Mouse (Mus musculus) spleen, adult 18-20 months (tissue): ENCODE data around the gene Mrpl51.
A peak's percentile ranks its signal among the peaks of the same experiment; 100 is the strongest.

Experiments used
- DNase-seq, 2 experiments: peaks; one replicate each; pipeline ENCODE4 v3.0.0; 2022; ENCODE audit warnings: mixed read lengths in 2 of 2

The Mrpl51 gene

DNA sequence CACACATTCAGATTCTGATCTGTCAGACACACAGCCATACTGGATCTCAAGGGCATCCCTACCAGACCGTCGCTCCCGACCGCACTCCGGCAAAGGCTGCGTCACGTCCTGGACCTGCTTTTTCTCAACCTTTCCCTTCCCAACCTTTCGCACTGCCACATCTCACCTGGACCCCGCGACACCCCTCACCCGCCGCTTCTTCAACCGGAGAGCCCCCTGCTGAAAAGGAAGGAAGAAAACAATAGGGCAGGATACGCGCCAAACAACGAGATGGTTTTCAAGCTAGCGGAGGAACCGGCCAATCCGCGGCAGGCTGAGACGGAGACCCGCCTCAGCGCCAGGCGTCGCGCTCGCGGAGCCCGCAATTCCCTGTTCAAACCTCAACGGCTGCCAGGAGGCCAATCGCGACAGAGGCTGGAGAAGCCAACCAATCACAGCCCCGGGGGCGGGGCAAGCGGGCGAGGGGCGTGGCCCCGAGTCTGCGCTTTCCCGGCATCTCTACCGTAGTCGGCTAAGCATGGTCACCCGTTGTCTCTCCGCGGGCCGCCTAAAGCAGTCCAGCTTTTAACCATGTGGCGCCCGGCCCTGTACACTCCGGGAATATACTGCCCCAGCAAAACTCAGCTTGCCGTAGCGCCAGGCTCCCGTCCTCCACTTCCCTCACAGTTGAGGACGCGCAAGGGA, at the start of gene Mrpl51, which contains the start of gene Ncapd2:
Mrpl51 (plus strand) TSS at position 470 of the 684 bp plus-strand sequence.
Ncapd2 (minus strand) TSS at position 370 of the 684 bp plus-strand sequence.
- DNase-seq, result peak; percentile 93 to 96

DNA sequence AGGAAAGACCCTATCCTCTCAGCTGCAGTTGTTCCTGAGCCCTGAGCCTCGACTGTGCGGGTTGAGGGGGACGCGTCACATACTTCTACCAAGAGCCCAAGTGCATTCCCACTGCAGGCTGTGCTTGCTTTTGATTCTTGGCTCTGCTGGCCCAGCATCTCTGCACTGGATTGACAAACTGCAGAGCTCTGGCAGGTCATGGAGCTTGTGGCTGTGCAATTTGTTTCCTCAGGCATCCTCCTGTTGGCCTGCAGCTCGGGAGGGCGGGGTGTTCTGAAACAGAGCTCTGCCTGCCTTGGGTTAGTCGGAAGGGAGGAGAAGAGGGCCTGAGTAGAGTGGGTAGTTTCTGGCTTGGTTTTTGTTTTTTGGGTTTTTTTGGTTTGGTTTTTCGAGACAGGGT, 49.2 kb upstream of the Mrpl51 start:
- no peak for DNase-seq

DNA sequence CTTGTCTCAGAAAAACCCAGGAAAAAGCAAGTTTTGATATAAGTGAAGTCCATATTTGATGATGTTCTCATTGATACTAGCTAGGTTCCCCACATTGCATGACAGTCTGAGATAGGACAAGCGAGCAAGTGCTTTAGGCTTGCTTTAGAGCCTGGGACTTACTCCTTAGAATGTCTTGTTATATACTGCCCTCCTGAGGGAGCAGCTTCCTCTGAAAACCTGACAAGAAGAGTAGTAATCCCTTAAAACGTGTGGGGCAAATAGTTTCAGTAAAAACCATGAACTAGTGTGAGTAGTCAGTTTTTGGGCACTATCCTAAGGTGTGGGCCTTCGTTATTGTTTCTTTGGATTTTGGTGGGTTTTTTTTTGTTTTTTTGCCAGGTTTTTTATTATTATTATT, 48.5 kb upstream of the Mrpl51 start:
- no peak for DNase-seq

DNA sequence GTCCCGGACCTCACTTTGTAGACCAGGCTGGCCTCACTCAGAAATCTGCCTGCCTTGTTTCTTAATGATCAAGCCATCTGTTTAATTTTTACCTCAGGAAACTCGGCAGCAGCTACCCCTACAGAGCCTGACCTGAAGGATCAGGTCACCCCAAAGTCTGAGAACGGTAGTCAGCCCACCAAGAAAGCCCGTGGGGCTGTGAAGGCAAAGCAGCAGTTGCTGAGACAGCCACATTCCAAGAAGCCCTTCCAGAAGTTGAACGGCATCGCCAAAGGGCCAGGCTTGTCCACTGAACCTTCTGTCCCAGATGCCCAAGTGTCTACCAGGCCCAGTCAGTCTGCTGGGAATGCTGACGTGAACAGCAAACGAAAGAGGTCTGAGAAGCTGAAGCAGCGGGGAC, 47.7 kb upstream of the Mrpl51 start:
- no peak for DNase-seq

DNA sequence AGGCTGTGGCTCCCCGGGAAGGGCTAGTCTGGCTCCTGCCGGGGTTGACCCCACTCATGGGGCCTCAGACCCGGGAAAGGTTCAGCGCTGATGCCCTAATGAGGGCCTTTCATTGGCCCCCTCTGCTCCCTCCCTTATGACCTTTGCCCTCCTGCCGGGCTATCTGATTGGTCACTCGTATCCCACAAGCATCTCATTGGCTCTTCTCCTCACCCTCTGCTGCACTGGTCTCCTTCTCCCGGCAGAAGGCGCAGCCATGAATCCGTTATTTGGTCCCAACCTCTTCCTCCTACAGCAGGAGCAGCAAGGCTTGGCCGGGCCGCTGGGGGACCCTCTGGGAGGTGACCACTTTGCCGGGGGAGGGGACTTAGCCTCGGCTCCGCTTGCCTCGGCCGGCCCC, 46.6 kb upstream of the Mrpl51 start, which contains the start of gene Iffo1:
Iffo1 (plus strand) TSS at position 241 of the 400 bp plus-strand sequence.
- peak; percentile 73 to 79 for DNase-seq

DNA sequence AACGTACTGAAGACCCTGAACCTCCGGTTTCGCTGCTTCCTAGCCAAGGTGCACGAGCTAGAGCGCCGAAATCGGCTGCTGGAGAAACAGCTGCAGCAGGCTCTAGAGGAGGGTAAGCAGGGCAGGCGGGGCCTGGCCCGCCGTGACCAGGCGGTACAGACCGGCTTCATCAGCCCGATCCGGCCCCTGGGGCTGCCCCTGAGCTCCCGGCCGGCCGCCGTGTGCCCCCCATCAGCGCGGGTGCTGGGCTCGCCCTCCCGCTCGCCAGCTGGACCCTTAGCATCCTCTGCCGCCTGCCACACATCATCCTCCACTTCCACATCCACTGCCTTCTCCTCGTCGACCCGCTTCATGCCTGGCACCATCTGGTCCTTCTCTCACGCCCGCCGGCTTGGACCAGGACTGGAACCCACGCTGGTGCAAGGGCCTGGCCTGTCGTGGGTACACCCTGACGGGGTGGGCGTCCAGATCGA, 46.1 kb upstream of the Mrpl51 start:
- no peak for DNase-seq

DNA sequence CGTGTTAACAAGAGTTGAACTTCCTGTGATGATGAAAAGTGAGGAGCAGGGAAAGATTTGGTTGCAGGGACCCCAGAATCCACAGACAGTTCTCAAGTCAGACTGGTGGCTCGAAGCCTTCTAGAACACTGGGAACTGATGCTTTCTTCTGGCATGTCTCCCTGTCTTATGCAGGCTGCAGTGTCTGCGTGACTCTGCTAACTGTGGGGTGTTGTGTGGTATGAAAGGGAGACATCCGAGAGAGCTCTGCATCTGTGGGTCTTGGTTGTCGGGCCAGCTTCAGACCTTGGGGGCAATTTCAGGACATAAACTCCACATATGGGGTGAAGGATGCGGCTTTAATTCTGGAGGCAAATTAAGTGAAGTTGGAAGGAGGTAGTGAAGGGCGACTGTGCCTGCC, 45.5 kb upstream of the Mrpl51 start:
- no peak for DNase-seq

DNA sequence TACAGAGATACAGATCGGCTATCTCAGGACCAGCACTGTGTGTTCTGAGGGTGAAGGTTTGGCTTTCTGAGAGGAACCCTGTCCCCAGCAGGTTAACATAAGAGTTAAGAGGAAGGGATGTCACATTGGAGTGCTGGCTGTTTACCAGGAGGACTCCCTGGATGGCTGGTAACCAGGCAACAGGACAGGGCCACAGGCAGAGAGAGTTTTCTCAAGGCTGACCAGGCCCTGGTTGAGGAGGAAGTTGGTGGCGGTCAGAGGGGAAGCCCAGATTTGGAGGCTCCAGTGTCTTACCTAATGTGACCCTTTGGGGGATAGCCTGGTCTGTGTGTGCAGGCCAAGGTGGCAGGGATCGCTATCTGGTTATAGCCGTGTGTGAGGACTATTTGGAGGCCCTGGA, 44.8 kb upstream of the Mrpl51 start:
- DNase-seq, result no peak

DNA sequence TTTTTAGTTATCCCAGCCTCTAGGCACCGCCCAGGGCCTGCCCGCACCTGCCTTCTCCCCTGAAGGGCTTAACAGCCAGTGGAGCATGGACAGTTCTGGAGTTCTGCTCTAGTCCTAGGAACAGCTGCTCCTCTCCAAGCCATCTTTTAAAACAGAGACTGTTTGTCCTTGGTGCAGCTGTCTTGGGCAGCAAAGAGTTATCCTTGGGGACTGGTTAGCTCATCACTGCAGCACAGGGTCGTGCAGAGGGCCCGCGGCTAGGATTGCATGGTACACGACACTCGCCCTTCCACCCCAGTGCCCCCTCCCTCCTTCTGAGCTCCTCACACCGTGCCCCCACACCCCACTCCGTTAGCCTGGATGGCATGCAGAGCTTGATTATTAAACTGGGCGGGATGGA, 44.3 kb upstream of the Mrpl51 start:
- DNase-seq, result no peak

DNA sequence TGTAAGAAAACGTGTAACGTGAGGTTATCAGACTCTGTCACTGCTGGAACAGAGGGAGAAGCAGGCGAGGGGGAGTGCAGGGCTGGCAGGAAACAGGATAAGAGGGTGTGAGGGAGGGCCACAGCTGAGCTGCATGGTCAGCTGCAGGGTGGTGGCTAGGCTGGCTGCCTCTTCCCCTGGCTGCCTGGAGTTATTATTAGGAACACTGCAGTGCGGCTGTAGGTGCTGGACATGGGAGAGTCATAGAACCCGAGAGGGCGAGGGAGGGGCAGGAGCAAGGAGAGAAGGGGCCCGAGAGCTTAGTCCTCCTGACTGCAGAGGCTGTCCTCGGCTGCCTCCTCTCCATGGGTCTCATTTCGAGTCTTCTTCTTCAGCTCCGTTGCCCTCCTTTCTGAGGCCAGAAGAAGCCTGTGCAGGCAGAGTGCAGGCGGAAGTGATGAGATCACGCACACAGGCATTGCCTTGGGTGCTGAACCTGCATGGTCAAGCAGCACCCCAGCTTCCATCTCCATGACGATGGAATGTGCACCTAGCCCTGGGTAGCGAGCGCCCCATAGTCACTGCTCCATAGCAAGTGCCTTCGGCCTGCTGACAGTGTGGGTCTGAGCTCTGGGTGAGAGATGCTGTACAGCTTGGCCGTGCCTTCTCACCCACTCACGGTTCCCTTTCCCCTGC, 43.2 kb upstream of the Mrpl51 start:
- no peak for DNase-seq

DNA sequence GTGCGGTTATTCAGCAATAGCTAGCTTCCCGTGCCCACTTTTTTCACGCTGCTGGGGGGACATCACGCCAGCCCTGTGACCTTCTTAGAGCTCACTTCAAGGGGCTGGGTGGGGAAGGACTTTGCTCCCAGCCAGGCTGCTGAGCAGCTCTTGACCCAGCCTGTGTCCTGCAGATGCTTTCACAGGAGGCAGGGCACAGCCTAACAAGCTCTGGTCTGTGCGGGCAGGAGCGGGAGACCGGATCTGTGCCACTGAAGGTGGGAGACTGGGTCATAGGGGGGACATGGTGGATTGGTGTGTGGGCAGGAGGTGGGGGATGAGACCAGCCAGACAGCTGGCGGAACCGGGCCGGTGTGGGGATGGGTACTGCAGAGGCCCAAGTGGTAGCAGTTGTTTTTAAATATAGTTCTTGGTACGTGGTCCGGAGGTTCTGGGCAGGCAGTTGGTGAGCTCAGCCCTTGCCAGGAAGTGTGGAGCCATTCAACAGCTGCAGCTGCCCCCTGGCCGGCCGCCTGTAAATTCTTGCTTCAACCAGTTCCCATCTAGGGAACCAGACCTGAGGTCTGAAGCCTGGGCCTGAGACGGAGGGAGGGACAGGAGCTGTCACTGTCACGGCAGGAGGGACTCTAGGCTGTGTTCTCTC, 42.6 kb upstream of the Mrpl51 start:
- no peak for DNase-seq

DNA sequence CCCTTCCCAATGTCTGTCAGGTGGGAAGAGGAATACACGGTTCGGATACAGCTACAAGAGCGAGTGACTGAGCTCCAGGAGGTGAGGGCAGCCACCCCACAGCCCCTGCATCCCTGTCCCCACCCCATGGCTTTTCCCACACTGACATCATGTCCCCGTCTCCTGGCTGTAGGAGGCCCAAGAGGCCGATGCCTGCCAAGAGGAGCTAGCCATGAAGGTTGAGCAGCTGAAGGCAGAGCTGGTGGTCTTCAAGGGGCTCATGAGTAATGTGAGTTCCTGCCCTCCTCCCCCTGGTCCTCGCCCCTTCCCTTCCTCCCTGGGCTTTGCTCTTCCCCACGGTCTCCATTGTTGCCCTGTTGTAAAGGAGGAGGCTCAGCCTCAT, 42.0 kb upstream of the Mrpl51 start:
- no peak for DNase-seq

DNA sequence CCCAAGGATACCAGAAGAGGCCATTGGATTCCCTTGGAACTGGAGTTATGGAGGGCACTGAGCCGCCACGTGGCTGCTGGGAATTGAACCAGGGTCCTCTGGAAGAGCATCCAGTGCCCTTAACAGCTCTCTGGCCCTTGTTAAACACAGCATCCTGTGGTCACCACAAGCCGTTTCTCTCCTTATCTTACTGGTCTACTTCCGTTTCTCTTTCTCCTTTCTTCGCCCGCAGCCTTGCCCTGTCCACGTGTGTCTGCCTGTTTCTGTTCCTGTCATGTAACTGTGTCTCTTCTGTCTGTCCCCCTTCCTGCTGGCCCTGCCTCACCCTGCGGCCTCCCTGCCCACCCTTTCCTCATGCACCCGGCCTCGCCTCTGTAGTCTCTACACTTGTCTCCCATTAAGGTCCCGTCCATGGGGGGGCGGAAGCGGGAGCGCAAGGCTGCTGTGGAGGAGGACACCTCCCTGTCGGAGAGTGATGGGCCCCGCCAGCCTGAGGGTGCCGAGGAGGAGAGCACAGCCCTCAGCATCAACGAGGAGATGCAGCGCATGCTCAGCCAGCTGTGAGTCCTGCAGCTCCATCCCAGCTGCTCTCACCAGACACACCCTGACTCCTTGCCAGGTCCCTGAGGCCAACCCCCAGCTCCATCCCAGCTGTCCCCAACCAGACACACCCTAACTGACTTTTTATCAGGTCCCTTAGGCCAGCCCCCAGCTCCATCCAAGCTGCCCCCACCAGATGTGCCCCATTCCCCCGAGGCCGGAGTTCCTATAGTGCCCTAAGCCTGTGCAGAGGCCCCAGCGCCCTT, 39.2 kb upstream of the Mrpl51 start:
- no peak for DNase-seq

DNA sequence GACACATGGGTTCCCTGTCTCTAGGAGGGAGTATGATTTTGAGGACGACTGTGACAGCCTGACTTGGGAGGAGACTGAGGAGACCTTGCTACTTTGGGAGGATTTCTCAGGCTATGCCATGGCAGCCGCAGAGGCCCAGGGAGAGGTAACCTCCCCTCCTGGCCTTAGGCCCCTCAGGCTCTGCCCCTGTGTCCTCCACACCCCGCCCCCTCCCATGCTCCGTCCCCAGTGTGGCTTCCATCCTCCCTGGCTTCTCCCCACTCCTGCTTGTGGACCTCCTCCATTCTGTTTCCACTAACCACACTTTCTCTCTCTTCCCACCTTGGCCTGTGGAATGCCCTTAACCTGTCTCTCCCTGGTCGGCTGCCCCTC, 38.6 kb upstream of the Mrpl51 start:
- no peak for DNase-seq

DNA sequence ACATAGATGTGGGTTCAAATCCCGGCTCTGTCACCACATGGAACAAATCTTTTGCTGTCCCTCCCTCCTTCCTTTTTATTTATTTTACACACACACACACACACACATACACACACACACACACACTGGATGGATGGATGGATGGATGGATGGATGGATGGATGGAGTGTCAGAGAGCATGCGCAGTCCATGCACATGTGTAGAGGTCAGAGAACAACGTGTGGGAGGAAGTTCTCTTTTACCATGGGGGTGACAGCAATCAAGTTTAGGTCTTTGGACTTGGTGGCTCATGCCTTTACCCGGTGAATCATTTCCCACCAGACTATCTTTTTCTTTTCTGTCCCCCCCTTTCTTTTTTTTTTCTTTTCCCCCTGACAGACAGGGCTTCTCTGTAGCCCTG, 37.9 kb upstream of the Mrpl51 start:
- DNase-seq, result no peak

DNA sequence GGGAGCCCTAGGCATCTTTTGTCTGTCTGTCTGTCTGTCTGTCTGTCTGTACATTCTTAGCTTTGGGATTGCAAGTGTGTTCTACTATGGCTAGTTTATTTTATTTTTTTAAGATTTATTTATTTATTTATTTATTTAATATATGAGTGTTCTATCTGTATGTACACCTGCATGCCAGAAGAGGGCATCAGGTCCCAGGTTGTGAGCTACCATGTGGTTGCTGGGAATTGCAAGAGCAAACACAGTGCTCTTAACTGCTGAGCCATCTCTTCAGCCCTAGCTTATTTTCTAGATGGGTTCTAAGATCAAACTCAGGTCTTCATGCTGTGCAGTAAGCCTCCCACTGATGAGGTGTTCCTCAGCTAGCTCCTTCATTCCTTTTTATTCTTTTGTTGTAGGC, 37.1 kb upstream of the Mrpl51 start:
- no peak for DNase-seq

DNA sequence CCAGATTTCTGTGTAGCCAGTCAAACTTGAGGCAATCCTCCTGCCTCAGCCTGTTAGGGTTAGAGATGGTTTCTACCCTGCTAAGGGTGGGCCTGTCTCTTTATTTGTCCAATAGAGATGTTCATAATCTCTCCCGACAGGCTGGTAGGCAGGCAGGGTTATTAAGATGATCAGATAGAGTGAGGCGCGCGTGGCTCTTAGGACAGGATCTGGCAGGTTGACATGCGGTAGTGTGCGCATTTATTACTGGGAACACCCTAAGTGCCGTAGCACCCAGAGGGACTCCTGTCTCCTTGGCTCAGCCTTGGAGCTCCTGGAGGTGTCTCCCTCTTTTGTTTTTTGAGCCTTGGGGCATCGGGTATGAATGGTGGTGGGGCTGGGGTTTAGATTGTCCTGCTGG, 36.3 kb upstream of the Mrpl51 start:
- no peak for DNase-seq

DNA sequence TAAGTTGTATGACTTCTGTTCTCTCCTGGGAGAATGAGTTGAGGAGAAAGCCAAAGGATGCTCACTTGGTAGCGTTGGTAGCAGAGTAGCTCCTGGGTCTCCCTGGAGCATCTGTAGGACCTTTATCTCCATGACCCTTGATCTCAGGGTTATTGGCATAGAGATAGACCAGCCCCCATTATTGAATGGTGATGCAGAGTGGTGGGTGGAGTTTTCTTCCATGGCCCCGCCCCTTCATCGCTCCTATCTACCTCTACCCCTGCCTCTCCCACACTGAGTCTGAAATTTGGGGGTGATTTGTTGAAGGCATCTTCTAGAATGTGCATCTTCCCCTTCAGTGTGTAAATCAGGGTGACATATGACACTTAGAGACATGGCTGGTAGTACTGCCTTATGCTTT, 35.1 kb upstream of the Mrpl51 start:
- DNase-seq, result no peak

DNA sequence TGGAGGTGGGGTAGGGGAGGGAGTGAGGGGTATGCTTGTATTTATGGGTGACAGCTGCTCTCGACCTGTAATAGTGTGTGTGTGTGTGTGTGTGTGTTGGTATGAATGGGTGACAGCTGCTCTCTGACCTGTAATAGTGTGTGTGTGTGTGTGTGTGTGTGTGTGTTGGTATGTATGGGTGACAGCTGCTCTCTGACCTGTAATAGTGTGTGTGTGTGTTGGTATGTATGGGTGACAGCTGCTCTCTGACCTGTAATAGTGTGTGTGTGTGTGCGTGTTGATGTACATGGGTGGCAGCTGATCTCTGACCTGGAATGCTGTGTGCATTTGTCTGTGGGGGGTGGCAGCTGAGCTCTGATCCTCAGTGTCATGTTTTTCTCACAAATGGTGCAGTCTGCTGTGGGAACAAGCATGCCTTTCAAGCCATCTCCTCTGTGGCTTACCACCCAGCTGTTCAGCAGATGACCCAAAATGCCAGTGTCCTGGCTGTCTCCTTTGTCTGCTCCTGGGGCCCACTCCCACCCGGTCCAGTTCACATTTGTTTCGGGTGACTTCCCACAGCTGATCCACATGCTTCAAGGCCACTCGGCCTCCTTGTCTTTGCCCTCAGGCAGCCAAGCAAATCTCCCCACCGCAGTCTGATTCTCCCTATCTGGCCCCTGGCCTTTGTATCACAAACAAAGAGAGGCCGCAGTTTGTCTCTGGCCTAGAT, 34.5 kb upstream of the Mrpl51 start:
- DNase-seq, result no peak

DNA sequence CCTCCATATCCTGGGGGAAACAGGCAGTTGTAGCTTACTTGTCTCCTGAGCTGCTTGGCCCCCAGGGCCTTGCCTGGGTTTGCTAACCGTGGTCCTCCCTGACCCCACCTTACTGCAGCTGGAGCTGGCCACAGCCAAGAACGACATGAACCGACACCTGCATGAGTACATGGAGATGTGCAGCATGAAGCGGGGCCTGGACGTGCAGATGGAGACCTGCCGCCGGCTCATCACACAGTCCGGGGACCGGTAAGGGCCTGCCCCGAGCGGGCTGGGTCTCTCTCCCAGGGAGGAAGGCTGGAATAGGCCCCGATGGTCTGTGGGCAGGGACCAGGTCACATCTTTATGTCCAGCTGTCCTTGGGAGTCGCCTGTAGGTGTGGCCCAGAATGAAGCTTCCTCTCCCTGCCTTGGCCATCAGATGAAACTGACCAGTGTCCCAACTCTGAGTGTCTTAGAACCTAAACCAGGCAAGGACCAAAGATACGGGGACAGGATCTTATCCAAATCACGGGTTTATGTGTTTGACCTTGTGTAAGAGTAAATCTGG, 32.6 kb upstream of the Mrpl51 start:
- no peak for DNase-seq

DNA sequence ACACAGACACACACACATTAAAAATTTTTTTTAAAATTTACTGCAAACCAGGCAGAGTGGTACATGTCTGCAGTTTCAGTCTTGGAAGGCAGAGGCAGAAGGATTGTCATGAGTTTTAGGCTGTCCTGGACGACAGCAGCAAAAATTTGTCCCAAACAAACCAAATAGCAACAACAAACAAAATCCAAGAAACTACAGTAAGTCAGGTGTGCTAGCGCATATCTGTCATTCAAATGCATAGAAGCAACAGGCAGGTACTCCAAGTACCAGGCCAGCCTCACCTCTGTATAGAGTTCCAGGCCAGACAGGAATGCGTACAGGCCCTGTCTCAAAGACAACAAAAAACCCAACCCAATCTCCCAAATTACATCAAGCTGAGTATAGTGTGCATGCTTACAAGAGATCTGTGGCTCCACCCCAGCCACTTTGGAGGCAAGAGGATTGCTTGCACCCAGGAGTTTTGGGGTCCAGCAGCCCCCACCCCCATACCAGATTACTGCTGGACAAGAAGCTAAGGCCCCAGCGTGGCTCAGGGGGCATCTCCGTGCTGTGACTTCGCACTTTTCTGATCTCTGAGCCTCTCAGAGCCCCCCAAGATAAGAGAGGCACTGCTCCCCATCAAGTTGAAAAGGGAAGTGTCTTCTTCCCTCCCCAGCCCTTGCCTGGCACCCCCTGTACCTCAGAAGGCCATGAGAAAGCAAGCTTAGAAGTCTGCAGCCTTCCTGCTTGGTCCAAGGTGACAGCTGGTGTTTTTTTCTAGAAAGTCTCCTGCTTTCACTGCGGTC, 31.6 kb upstream of the Mrpl51 start:
- no peak for DNase-seq

DNA sequence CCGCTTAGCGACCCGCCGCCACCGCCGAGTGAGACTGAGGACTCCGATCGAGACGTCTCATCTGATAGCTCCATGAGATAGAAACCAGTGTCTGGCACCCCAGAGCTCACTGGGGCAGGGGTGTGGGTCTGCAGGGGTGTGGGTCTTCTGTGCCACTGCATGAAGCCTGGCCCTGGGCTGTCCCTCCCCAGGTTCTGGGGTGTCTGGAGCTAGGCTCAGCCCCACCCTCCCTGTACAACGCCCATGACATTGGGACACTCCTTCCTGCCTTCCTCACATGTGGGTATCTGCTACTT, 31.1 kb upstream of the Mrpl51 start:
- no peak for DNase-seq
